Mouse (Mus musculus) thymus, adult 2 months (tissue): Measurements from ENCODE around the gene Gli2.

Experiments
- CTCF ChIP-seq: fragments of 200-500 bp; IDR thresholded peaks from 2 replicates; pipeline ENCODE4 v1.5.1; 2012; ENCODE audit warnings: mild to moderate bottlenecking, control low read depth, low read length, moderate library complexity, borderline replicate concordance; ENCODE audit not compliant: control insufficient read depth, poor library complexity, insufficient read depth; ENCODE audit errors: extremely low read depth
- POLR2A ChIP-seq: fragments of 200-500 bp; IDR thresholded peaks from 2 replicates; pipeline ENCODE4 v1.6.1; 2012; ENCODE audit warnings: mild to moderate bottlenecking, low read length, control low read depth, moderate library complexity; ENCODE audit not compliant: control insufficient read depth, poor library complexity, insufficient read depth; ENCODE audit errors: extremely low read depth

DNA sequence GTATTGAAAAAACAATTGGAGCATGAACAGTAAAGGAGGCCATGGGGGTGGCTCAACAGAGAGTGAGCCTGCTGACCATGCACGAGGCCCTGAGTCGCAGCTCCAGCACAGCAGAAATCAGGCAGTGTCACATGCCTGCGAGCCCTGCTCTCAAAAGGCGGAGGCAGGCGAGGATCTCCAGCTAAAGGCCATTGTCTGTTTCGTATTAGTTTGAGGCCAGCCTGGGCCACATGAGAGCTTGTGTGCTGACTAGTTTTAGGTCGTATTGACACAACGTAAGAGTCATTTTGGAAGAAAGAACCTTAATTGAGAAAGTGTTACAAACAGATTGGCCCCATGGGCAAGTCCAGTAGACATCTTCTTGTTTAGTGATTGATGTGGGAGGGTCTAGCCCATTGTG lies 17.5 kb downstream of the Gli2 start:
- TF ChIP-seq CTCF (no peak), POLR2A (no peak)
